Mouse (Mus musculus) bone marrow macrophage, adult 2 months (primary cell): Measurements from ENCODE around the gene Cxcr1.

Experiments
- CTCF ChIP-seq: IDR thresholded peaks from 2 replicates; pipeline ENCODE4 v1.5.1; 2012; ENCODE audit warnings: low read depth, mild to moderate bottlenecking, low read length, moderate library complexity
- POLR2A ChIP-seq: IDR thresholded peaks from 2 replicates; pipeline ENCODE4 v1.6.1; 2012; ENCODE audit warnings: mild to moderate bottlenecking, low read depth, low read length, borderline replicate concordance

- TF ChIP-seq CTCF = no peak
- TF ChIP-seq POLR2A = no peak
Observed at GRCm38 (mm10) chr1:74199046-74199445, 4.6 kb upstream of the Cxcr1 start.
